Mouse (Mus musculus): ENCODE results near the gene Dhx15.

GRCm38 (mm10) chr5:52113851-52114731, 76.2 kb downstream of the Dhx15 start:
- no peak for TF ChIP-seq CTCF (IDR thresholded peaks at IDR 0.05; ENCODE audit: low read depth)
- TF ChIP-seq EP300 (IDR thresholded peaks at IDR 0.05; ENCODE audit: low read depth), result no peak

Data from liver, postnatal 0 days (tissue).